Mouse (Mus musculus): ENCODE results near the gene Arf5. TPM values are rescaled to one million over a fixed set of nuclear protein-coding genes. Genes with fewer than 3 reads are reported as not detected.

Arf5 gene
- polyA plus RNA-seq, 1 experiment from 2014 or later, result 299 TPM

- H3K27me3 ChIP-seq (ENCODE audit: low read depth, poor library complexity, severe bottlenecking), result no peaks in the 10 kb centered on the region
- no peak overlapping the region for H3K4me3 ChIP-seq
- peaks cover 2% of the 10 kb centered on the region; the same call in 1 of the 2 replicates for H3K4me1 ChIP-seq
- no peak overlapping the region for H3K27ac ChIP-seq (replicated peaks)
- no peak for DNase-seq (ENCODE audit: low spot score)
- 87% methylated on average over 10 of the region's 10 CpGs for WGBS
- H3K36me3 ChIP-seq, result peaks cover 13% of the 10 kb centered on the region
- H3K9me3 ChIP-seq (replicated peaks), result no peaks in the 10 kb centered on the region
Measured at GRCm38 (mm10) chr6:28430795-28431537, 7.6 kb downstream of the Arf5 start.

GRCm38 (mm10) chr6:28431538-28431855 lies 8.1 kb downstream of the Arf5 start:
- Histone ChIP-seq H3K4me3 (no peak overlapping the region), H3K27me3 (ENCODE audit: low read depth, poor library complexity, severe bottlenecking) (no peaks in the 10 kb centered on the region), H3K36me3 (peaks cover 8% of the 10 kb centered on the region), H3K9me3 (replicated peaks) (no peaks in the 10 kb centered on the region), H3K4me1 (no peaks in the 10 kb centered on the region), H3K27ac (replicated peaks) (no peak overlapping the region)
- DNase-seq (ENCODE audit: low spot score), result no peak
- 76% methylated on average over 6 of the region's 6 CpGs for WGBS

- Histone ChIP-seq H3K36me3 (no peaks in the 10 kb centered on the region), H3K27me3 (ENCODE audit: low read depth, poor library complexity, severe bottlenecking) (peaks cover 39% of the 10 kb centered on the region), H3K9me3 (replicated peaks) (no peaks in the 10 kb centered on the region), H3K27ac (replicated peaks) (no peak overlapping the region), H3K4me3 (no peak overlapping the region), H3K4me1 (no peaks in the 10 kb centered on the region)
- 88% methylated on average over 7 of the region's 7 CpGs for WGBS
- DNase-seq (ENCODE audit: low spot score), result no peak
Measured at GRCm38 (mm10) chr6:28447937-28448336, 24.6 kb downstream of the Arf5 start.

DNA sequence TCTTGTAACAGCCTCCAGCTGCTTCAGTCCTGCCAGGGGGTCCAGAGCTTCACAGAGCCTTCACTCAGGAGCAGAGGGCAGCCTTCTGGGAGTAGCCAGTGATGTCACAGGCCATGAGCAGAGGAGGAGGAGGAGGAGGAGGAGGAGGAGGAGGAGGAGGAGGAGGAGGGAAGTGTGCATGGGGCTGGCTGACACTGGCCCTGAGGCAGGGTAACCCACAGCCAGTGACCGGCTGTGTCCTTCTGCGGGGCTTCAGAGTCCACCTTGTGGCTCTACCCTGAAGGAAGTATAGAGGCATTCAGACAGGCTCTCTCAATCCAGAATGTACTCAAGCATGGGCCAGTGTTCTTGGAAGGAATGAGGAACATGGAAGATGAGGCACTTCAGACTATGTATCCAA lies 25.9 kb downstream of the Arf5 start, which contains the start of gene Pax4:
TSS of gene Pax4 (minus strand) at position 101 of the 400 bp plus-strand sequence.
- no peaks in the 10 kb centered on the region for H3K9me3 ChIP-seq (replicated peaks)
- no peak within 1 kb of the TSS for H3K27ac ChIP-seq (replicated peaks)
- DNase-seq (ENCODE audit: low spot score), result no peak
- H3K27me3 ChIP-seq (ENCODE audit: low read depth, poor library complexity, severe bottlenecking), result peaks cover 42% of the 10 kb centered on the region
- H3K4me1 ChIP-seq, result no peaks in the 10 kb centered on the region
- 93% methylated on average over 2 of the region's 2 CpGs for WGBS
- no peak within 1 kb of the TSS for H3K4me3 ChIP-seq
- no peaks in the 10 kb centered on the region for H3K36me3 ChIP-seq

DNA sequence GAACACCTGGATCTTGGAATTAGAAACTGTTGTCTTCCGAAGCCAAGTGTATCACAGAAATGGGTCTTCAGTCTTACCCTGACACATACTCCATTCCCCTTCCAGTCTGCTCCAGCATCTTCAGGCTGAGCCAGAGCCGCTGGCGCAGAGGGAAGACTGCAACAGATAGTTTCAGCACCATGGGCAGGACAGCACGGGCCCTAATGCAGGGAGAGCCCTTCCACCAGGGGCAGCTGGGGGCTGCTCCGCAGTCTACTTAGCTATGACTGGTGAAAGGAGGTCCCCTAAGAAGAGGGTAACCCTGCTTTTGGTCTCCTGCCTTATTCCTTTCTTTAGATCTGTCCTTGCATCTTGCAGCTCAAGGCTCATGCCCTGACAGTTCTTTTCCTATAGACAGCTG lies 27.1 kb downstream of the Arf5 start:
- WGBS, result 17% methylated on average over 5 of the region's 5 CpGs

GRCm38 (mm10) chr6:28450977-28451376 lies 27.6 kb downstream of the Arf5 start:
- Histone ChIP-seq H3K9me3 (replicated peaks) (no peaks in the 10 kb centered on the region), H3K4me1 (no peaks in the 10 kb centered on the region), H3K27ac (replicated peaks) (no peak overlapping the region), H3K36me3 (no peaks in the 10 kb centered on the region), H3K4me3 (no peak overlapping the region), H3K27me3 (ENCODE audit: low read depth, poor library complexity, severe bottlenecking) (peaks cover 42% of the 10 kb centered on the region)
- 6% methylated on average over 12 of the region's 12 CpGs for WGBS
- no peak for DNase-seq (ENCODE audit: low spot score)

More for the DNA sequence above, 27.1 kb downstream of the Arf5 start:
- DNase-seq (ENCODE audit: low spot score), result no peak
- Histone ChIP-seq H3K36me3 (no peaks in the 10 kb centered on the region), H3K4me1 (no peaks in the 10 kb centered on the region), H3K9me3 (replicated peaks) (no peaks in the 10 kb centered on the region), H3K27me3 (ENCODE audit: low read depth, poor library complexity, severe bottlenecking) (peaks cover 42% of the 10 kb centered on the region), H3K27ac (replicated peaks) (no peak overlapping the region), H3K4me3 (no peak overlapping the region)

DNA sequence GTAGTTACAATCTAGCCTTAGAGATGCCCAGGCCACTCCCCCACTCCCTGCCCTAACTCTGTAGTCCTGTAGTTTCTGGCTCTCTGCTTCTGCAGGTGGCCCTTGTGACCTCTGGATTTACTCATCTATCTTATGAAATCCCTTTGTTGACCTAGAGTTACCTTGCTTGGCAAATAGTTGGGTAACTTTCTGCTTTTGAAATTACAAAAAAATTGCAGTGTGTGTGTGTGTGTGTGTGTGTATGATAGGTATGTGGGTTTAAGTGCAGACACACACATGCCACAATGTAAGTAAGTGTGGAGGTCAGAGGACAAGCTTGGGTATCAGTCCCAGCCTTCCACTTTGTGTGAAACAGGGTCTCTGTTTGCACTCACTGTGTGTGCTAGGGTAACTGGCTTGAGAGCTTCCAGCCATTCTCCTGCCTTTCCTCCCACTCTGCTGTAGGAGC lies 35.9 kb downstream of the Arf5 start:
- Histone ChIP-seq H3K9me3 (replicated peaks) (no peaks in the 10 kb centered on the region), H3K36me3 (no peaks in the 10 kb centered on the region), H3K27me3 (ENCODE audit: low read depth, poor library complexity, severe bottlenecking) (no peaks in the 10 kb centered on the region), H3K4me3 (no peak overlapping the region), H3K27ac (replicated peaks) (no peak overlapping the region), H3K4me1 (no peaks in the 10 kb centered on the region)
- DNase-seq (ENCODE audit: low spot score), result no peak

DNA sequence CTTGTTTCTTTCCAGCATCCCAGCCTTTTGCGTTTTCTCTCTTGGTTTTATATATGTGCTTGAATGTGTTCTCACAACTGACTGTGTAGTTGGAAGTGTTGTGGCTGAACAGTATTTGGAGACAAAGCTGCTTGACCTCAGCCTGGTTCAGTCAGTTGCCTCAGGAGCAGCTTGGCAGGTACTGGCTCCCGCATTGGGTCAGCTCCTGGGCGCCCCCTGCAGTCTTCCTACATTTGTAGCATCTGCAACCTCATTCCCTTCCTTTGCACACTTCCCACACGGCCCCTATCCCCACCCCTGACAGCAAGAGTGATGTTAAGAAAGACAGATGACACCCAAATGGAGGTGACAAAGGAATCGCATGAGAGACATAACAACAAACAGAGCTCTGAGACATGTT lies 37.2 kb downstream of the Arf5 start:
- peak; percentile 53 for DNase-seq (ENCODE audit: low spot score)
- H3K27ac ChIP-seq (replicated peaks), result no peak overlapping the region
- H3K9me3 ChIP-seq (replicated peaks), result no peaks in the 10 kb centered on the region
- H3K36me3 ChIP-seq, result no peaks in the 10 kb centered on the region
- no peak overlapping the region for H3K4me3 ChIP-seq
- WGBS, result 8% methylated on average over 5 of the region's 5 CpGs
- no peaks in the 10 kb centered on the region for H3K4me1 ChIP-seq
- H3K27me3 ChIP-seq (ENCODE audit: low read depth, poor library complexity, severe bottlenecking), result no peaks in the 10 kb centered on the region

DNA sequence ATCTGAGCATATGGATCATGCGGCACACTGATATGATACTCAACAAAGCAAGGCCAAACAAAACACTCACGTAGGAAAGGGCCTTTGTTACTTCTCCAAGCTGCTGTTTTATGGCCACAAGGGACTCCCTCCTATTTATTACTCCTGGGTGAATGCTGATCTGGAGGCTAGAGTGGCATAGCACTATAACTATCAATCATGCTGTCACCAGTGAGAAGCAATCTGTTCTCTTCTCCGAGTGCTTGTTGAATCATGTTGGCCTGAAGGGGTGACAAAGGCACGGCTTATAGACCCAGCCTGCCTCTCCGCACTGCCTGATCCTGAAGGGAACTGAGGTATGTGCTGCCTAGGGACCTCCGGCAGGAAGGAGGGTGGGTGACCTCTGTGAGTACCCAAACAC lies 41.3 kb downstream of the Arf5 start:
- H3K9me3 ChIP-seq (replicated peaks), result no peaks in the 10 kb centered on the region
- H3K36me3 ChIP-seq, result no peaks in the 10 kb centered on the region
- DNase-seq (ENCODE audit: low spot score), result no peak
- H3K4me3 ChIP-seq, result no peak overlapping the region
- no peaks in the 10 kb centered on the region for H3K4me1 ChIP-seq
- WGBS, result 80% methylated on average over 6 of the region's 6 CpGs
- no peaks in the 10 kb centered on the region for H3K27me3 ChIP-seq (ENCODE audit: low read depth, poor library complexity, severe bottlenecking)
- H3K27ac ChIP-seq (replicated peaks), result no peak overlapping the region

- Histone ChIP-seq H3K27me3 (ENCODE audit: low read depth, poor library complexity, severe bottlenecking) (no peaks in the 10 kb centered on the region), H3K4me1 (no peaks in the 10 kb centered on the region), H3K27ac (replicated peaks) (no peak overlapping the region), H3K36me3 (no peaks in the 10 kb centered on the region), H3K9me3 (replicated peaks) (no peaks in the 10 kb centered on the region), H3K4me3 (no peak overlapping the region)
- 80% methylated on average over 4 of the region's 4 CpGs for WGBS
- no peak for DNase-seq (ENCODE audit: low spot score)
Measured at GRCm38 (mm10) chr6:28470017-28470602, 46.8 kb downstream of the Arf5 start.

- Histone ChIP-seq H3K9me3 (replicated peaks) (no peaks in the 10 kb centered on the region), H3K36me3 (no peaks in the 10 kb centered on the region), H3K27me3 (ENCODE audit: low read depth, poor library complexity, severe bottlenecking) (no peaks in the 10 kb centered on the region), H3K27ac (replicated peaks) (no peak overlapping the region), H3K4me3 (no peak overlapping the region), H3K4me1 (no peaks in the 10 kb centered on the region)
- DNase-seq (ENCODE audit: low spot score), result no peak
- WGBS, result 78% methylated on average over 5 of the region's 5 CpGs
Measured at GRCm38 (mm10) chr6:28470621-28471020, 47.3 kb downstream of the Arf5 start.

DNA sequence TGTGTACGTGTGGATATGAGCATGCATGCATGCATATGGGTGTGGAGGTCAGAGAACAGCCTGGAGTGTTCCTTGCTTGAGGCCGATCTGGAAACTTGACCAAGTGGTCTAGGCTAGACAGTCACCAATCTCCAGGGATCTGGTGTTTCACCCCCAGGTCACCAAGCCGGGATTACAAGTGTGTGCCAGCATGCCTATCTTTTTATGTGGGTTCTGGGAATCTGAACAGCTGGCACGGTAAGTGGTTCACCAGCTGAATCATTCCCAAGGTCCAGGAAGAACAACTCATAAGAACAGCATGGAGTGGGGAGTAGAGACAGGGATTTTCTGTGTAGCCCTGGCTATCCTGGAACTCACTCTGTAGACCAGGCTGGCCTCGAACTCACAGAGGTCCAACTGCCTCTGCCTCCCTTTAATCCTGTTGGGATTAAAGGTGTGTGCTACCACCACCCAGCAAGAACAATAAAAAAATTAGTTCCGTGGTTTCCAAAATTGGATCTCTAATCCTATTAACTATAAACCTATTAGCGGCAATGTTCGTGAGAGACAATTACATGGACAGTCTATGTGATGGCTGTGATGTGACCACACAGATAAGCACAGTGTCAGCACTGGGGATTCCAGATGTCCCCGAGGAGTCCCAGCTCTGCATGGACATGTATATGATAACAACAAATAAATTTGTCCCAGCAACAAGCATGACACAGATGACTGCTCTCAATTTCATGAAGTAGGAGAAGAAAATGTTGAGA lies 48.1 kb downstream of the Arf5 start:
- 86% methylated on average over 9 of the region's 9 CpGs for WGBS
- no peaks in the 10 kb centered on the region for H3K4me1 ChIP-seq
- H3K27me3 ChIP-seq (ENCODE audit: low read depth, poor library complexity, severe bottlenecking), result no peaks in the 10 kb centered on the region
- H3K4me3 ChIP-seq, result no peak overlapping the region
- H3K36me3 ChIP-seq, result no peaks in the 10 kb centered on the region
- no peak overlapping the region for H3K27ac ChIP-seq (replicated peaks)
- no peak for DNase-seq (ENCODE audit: low spot score)
- no peaks in the 10 kb centered on the region for H3K9me3 ChIP-seq (replicated peaks)

DNA sequence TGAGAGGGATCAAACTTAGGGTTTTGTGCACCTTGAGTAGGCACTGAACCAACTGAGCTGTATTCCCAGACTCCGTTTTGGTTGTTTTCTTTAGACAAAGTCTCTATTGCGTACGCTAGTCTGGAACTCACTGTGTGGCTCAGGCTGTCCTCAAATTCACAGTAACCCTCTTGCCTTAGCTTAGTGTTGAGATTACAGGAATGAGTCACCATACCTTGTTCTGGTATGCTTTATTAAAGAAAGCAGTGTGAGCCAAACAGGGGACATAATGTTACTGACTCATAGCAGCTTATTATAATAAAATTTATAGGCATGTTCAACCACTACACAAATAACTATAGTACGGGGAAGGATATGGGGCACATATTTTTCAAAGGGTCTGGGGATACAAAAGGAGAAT lies 50.9 kb downstream of the Arf5 start:
- Histone ChIP-seq H3K4me3 (no peak overlapping the region), H3K9me3 (replicated peaks) (no peaks in the 10 kb centered on the region), H3K27me3 (ENCODE audit: low read depth, poor library complexity, severe bottlenecking) (no peaks in the 10 kb centered on the region), H3K4me1 (peaks cover 7% of the 10 kb centered on the region), H3K36me3 (no peaks in the 10 kb centered on the region), H3K27ac (replicated peaks) (no peak overlapping the region)
- 87% methylated on average over 4 of the region's 4 CpGs for WGBS
- no peak for DNase-seq (ENCODE audit: low spot score)
